Mouse (Mus musculus): ENCODE data around the gene Gm42878.

GRCm38 (mm10) chr5:121591417-121592063 is 46.3 kb upstream of the Gm42878 start:
- TF ChIP-seq CTCF (conservative IDR thresholded peaks at IDR 0.05 in 1 of 2, IDR thresholded peaks at IDR 0.05 in 1 of 2; ENCODE audit: low read depth in 2 of 2, low read length in 2 of 2) (no peak), ZC3H11A (IDR thresholded peaks at IDR 0.05; ENCODE audit: low read depth, low read length) (no peak), POLR2A (IDR thresholded peaks at IDR 0.05; ENCODE audit: low read depth, low read length) (no peak), UBTF (IDR thresholded peaks at IDR 0.05; ENCODE audit: low read depth, low read length) (no peak), CHD1 (IDR thresholded peaks at IDR 0.05; ENCODE audit: low read depth, low read length) (no peak), MAZ (IDR thresholded peaks at IDR 0.05; ENCODE audit: low read depth, low read length) (no peak)
